Mouse (Mus musculus): ENCODE measurements around the gene Erc2.
"Not testable (repeated sequence)": the region's sequence is repeated elsewhere in the genome, so short reads cannot be mapped to it uniquely, and the experiment has no call there.

Gene Erc2

DNA sequence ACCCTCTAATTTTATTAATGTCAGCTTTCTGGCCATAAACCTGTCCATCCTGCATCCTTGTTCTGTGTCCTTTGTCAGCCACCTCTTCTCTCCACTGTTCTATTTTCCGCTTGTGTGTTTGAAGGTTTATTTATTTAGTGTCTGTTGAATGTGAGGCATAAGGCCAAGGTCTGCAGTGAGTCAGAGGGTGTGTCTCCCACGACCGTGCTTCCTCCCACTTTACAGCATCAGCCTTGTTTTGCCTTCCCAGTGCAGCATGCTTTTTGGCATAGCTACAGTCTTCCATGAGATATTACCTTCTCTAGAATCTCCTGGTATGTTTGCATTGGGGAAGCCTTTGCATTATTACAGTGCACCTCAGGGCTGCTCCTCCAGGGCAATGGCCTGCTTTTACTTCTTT, 200.8 kb downstream of the Erc2 start:
- in situ Hi-C loops (cut with MboI; ENCODE audit: low sequenced_read_pairs) = no loop called here

GRCm38 (mm10) chr14:27823897-27824296, 201.7 kb downstream of the Erc2 start:
- in situ Hi-C loops (cut with MboI; ENCODE audit: low sequenced_read_pairs) = no loop called here

DNA sequence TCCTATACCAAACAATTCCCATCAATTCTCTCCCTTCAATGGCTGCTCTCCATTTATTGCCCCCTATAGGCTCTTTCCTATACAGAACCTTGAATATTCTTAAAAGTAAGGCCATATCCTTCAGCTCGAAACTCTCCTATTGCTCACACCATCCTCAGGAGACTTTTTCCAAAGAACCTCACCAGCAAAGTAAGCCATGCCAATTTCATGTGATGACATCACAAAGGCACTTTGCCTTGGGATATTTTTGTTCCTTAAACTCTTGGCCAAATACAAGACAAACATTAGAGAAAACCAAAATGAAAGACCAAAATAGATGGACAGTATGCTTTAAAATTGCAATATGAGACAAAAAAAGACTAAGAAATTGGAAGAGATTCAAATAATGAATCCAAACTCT, 204.6 kb downstream of the Erc2 start:
- in situ Hi-C loops (cut with MboI; ENCODE audit: low sequenced_read_pairs) = no loop called here

DNA sequence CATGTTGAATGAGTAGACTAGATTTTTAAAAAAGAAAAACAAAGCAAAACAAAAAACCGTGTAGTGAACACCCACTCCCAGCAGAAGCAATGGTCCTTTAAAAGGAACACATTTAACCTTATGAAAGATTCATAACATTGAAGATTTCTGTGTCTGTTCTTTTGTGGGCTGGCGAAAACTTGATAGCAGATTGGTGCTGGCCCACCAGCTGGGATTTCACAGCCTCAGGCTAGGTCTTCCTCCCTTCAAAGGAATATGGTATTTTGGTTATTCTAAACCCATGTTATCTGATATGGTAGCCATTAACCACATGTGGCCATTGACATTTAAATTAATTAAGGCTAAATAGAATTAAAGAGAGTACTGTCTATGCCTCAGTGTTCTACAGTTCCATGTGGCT, 205.9 kb downstream of the Erc2 start:
- in situ Hi-C loops (cut with MboI; ENCODE audit: low sequenced_read_pairs) = no loop called here

DNA sequence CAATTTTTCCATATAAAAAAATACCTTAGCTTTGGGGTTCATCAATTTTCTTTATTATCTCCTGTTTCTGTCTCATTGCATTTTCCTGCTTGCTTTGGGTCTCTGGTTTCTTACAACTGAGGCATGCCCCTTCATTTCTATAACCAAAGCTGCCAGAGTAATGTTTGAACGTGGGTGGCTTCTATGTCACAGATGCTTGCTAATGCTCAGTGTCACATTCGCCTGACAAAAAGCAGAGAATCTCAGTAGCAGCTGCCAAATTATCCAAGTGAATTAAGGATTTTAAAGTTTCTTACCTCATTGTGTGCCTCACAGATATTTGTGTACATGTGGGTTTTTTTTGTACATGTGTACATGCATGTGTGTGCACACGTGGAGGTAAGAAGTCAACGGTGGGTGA, 210.0 kb downstream of the Erc2 start:
- in situ Hi-C loops (cut with MboI; ENCODE audit: low sequenced_read_pairs) = no loop called here

DNA sequence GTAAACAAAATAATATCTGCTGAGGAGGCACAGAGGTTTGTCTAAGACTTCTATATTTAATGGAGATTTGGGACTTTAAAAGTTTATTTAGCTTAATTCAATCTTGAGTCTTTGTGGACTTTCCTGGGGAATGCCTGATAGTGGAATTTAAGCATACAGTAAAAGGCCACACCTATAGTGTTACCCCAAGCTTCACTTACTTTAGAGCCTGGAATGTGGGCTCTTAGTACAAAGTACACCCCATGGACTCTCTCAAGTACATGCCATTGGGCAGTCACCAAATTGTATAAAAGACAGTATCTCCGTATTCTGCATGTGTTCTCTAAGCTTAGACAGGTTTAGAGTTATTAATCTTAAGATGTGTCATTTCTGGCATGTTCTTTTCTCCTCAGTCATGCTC, 213.1 kb downstream of the Erc2 start:
- in situ Hi-C loops (cut with MboI; ENCODE audit: low sequenced_read_pairs) = no loop called here

GRCm38 (mm10) chr14:27837601-27838105, 215.4 kb downstream of the Erc2 start:
- in situ Hi-C loops (cut with MboI; ENCODE audit: low sequenced_read_pairs) = no loop called here

DNA sequence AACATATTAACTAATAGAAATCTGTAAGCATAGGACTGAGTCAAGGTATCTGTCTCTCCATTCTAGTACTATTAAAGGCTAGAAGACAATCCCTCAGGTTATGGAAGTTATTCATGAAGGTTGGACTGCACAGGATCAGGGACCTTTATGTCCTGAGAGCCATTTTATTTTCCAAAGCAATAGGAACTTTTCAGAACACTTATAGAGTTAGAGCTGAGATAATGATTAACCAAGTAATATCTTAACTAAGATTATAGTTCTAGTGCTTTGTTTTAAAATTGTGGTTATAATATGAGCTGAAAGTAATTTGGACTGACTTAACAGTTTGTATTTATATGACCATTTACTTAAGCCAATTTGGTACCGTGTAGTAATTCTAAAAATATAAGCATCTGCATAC, 217.9 kb downstream of the Erc2 start:
- in situ Hi-C loops (cut with MboI; ENCODE audit: low sequenced_read_pairs) = no loop called here

DNA sequence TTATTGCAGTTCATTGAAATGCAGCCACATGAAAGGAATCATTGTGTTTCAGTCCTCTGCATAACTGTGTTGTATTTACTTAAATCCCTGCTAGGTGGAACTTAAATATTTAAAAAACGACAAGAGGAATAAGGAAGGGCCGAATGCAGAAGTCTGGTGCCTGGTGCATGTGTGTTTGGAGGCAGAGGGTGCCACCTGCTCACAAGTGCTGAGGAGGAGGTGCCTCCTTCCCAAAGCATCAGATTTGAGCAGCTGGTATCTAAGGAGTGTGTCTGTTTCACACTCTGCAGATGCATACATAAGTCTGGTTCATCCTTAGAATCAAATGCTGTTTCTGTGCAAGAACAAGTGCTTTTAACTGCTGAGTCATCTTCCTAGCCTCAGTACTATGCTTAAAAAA, 224.6 kb downstream of the Erc2 start:
- in situ Hi-C loops (cut with MboI; ENCODE audit: low sequenced_read_pairs) = no loop called here

DNA sequence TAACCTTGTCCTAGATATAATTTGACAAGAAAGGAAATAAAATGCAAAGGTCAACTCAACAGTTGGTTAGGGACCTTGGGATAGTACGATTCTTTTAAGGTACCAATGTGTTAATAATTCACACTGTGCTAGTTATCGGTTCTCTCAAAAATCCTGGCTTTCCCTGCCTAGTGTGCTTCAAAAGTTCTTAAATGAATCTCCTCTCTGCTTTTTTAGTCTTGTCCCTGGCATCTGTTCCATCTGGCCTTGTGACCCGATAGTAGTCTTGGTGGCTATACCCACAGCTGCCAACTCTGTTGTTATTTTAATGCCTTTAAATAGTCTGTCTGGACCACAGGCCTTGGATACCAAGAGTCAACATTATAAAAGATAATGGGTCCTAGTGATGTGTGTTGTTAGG, 225.1 kb downstream of the Erc2 start:
- in situ Hi-C loops (cut with MboI; ENCODE audit: low sequenced_read_pairs) = no loop called here

GRCm38 (mm10) chr14:27851231-27851630, 229.0 kb downstream of the Erc2 start:
- in situ Hi-C loops (cut with MboI; ENCODE audit: low sequenced_read_pairs) = no loop called here

DNA sequence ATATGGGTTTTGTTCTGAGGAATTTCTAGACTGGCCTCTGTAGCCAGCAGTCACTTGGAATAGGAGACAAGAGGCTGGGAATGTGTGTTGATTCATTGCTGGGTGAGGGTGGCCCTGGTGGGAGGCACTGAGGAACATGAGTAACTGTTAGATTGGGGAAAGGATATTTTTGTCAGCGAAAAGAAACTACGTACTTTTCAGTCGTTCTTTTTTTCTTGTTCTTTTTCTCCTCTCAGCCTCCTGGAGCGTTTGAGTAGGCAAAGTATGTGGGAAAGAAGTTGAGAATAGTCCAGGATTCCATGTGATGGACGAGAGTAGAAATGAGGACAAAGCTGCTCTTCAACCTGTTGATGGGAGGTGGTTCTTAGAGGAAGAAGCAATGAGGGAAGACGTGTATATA, 230.4 kb downstream of the Erc2 start:
- in situ Hi-C loops (cut with MboI; ENCODE audit: low sequenced_read_pairs) = no loop called here

DNA sequence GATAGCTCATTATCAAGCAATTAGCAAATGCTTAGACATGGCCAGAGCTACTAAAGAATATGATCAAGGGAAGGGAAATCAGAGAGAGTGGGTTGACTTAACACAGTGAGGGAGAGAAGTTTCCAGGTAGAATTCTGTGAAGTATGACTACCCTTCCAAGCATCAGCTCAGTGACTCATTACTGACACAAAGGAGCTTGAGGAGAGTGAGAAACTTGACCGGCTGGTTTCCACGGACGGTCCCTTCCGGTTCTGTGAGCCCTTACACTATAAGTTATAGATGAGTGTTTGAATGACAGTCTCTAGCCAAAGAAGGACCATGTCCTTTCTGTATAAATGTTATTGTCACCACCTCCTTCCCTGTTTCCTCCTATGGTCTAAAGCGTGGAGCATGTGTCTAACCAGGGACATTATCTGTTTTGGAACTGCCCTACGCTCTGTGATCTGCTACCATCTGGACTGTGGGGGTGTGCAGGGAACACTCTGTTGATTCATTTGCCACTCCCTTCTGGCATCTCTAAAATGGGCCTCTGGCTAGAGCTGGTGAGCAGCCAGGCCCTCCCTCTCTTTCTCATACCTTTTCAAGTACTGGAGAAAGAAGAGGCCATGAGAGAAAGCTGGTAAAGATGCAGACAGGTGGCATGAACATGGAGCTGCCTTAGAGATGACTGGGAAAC, 238.3 kb downstream of the Erc2 start:
- in situ Hi-C loops (cut with MboI; ENCODE audit: low sequenced_read_pairs) = no loop called here

- in situ Hi-C loops (cut with MboI; ENCODE audit: low sequenced_read_pairs) = no loop called here
These were observed 240.1 kb downstream of the Erc2 start for GRCm38 (mm10) chr14:27862299-27862698.

- in situ Hi-C loops (cut with MboI; ENCODE audit: low sequenced_read_pairs) = no loop called here
These were observed 245.2 kb downstream of the Erc2 start for GRCm38 (mm10) chr14:27867386-27867785.

DNA sequence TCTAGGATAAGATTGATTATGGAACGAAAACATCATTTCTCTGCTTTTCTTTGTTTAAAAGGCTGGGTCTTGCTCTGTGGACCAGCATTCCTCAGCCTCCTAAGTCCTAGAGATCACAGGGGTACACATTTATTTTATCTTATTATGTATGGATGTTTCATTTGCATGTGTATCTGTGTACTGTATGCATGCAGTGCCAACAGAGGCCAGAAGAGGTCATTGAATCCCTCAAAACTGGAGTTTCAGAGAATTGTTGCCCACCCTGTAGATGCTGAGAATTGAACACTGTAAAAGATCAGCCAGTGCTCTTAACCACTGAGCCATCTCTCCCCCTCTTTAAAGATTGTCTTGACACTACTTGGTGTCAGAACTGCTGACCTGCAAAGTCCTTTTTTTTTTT, 251.4 kb downstream of the Erc2 start:
- in situ Hi-C loops (cut with MboI; ENCODE audit: low sequenced_read_pairs) = no loop called here

DNA sequence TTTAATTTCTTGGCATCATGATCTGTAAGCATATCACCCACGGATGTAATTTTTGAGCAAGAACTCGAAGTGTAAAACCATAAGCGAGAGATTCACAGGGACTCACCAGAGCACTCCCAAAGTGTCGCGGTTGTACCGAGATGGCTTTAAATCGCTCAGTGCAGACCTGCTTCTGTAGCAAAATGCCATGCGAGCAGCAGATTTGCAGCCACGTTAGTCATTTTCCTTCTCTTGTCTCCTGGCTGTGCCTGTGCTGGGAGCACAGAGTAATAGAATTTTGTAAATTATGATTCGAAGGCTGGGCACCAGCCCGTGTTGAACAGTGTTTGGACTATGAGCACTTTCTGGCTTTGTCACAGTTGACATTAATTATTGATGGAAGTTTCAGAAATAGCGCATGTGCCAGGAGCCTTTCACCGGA, 253.8 kb downstream of the Erc2 start:
- in situ Hi-C loops (cut with MboI; ENCODE audit: low sequenced_read_pairs) = no loop called here

- in situ Hi-C loops (cut with MboI; ENCODE audit: low sequenced_read_pairs) = no loop called here
These were observed 259.7 kb downstream of the Erc2 start for GRCm38 (mm10) chr14:27881972-27882371.

DNA sequence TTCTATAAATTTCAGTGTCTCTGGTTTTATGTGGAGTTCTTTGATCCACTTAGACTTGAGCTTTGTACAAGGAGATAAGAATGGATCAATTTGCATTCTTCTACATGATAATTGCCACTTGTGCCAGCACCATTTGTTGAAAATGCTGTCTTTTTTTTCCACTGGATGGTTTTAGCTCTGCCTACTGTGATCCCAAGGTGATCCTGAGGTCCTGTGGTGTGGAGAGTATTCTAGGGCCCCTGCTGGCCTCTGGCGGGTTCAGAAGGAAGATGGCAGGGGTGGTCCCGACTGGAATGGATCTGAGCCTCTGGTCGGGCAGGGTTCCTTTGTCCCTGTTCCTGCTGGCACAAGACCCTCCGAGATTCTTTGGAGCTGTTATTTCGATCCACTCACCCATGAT, 264.1 kb downstream of the Erc2 start:
- in situ Hi-C loops (cut with MboI; ENCODE audit: low sequenced_read_pairs) = not testable (repeated sequence)

- in situ Hi-C loops (cut with MboI; ENCODE audit: low sequenced_read_pairs) = no loop called here
These were observed 265.3 kb downstream of the Erc2 start for GRCm38 (mm10) chr14:27887488-27887887.

- in situ Hi-C loops (cut with MboI; ENCODE audit: low sequenced_read_pairs) = no loop called here
These were observed 267.4 kb downstream of the Erc2 start for GRCm38 (mm10) chr14:27889650-27890049.

- in situ Hi-C loops (cut with MboI; ENCODE audit: low sequenced_read_pairs) = no loop called here
These were observed 270.2 kb downstream of the Erc2 start for GRCm38 (mm10) chr14:27892416-27892815.

GRCm38 (mm10) chr14:27901772-27902171, 279.5 kb downstream of the Erc2 start:
- in situ Hi-C loops (cut with MboI; ENCODE audit: low sequenced_read_pairs) = no loop called here

Measured in CH12F3 (cell line).